Mouse (Mus musculus): ENCODE results near the gene Bbs12.
A peak's percentile ranks its signal among the peaks of the same experiment; 100 is the strongest.

Gene Bbs12

GRCm38 (mm10) chr3:37325317-37326112 is 13.2 kb downstream of the Bbs12 start:
- no peak for DNase-seq (ENCODE audit: low spot score in 2 of 2)

- no peak for DNase-seq (ENCODE audit: low spot score in 2 of 2)
These were observed 14.3 kb downstream of the Bbs12 start for GRCm38 (mm10) chr3:37326627-37327026.

GRCm38 (mm10) chr3:37328489-37328888 is 16.1 kb downstream of the Bbs12 start:
- DNase-seq (ENCODE audit: low spot score in 2 of 2) = no peak

GRCm38 (mm10) chr3:37329963-37330362 is 17.6 kb downstream of the Bbs12 start:
- DNase-seq (ENCODE audit: low spot score in 2 of 2) = no peak

- DNase-seq (ENCODE audit: low spot score in 2 of 2) = no peak
These were observed 19.7 kb downstream of the Bbs12 start for GRCm38 (mm10) chr3:37331999-37332449.

GRCm38 (mm10) chr3:37334053-37334452 is 21.7 kb downstream of the Bbs12 start:
- no peak for DNase-seq (ENCODE audit: low spot score in 2 of 2)

GRCm38 (mm10) chr3:37341110-37341509 is 28.8 kb downstream of the Bbs12 start:
- no peak for DNase-seq (ENCODE audit: low spot score in 2 of 2)

GRCm38 (mm10) chr3:37342811-37343210 is 30.5 kb downstream of the Bbs12 start:
- DNase-seq (ENCODE audit: low spot score in 2 of 2) = no peak

GRCm38 (mm10) chr3:37347671-37348070 is 35.3 kb downstream of the Bbs12 start:
- DNase-seq (ENCODE audit: low spot score in 2 of 2) = no peak

- peak in 1 of 2 experiments; percentile 18 for DNase-seq (ENCODE audit: low spot score in 2 of 2)
These were observed 36.1 kb downstream of the Bbs12 start, which contains the start of gene Fgf2 for GRCm38 (mm10) chr3:37348221-37349165. Gene Fgf2, plus strand, starts transcription at chr3:37348346.

GRCm38 (mm10) chr3:37349166-37349548 is 36.8 kb downstream of the Bbs12 start:
- DNase-seq (ENCODE audit: low spot score in 2 of 2) = no peak

- no peak for DNase-seq (ENCODE audit: low spot score in 2 of 2)
These were observed 38.0 kb downstream of the Bbs12 start for GRCm38 (mm10) chr3:37350386-37350785.

GRCm38 (mm10) chr3:37353951-37354481 is 41.7 kb downstream of the Bbs12 start:
- no peak for DNase-seq (ENCODE audit: low spot score in 2 of 2)

GRCm38 (mm10) chr3:37354737-37355136 is 42.4 kb downstream of the Bbs12 start:
- DNase-seq (ENCODE audit: low spot score in 2 of 2) = no peak

GRCm38 (mm10) chr3:37360729-37361128 is 48.4 kb downstream of the Bbs12 start:
- no peak for DNase-seq (ENCODE audit: low spot score in 2 of 2)

GRCm38 (mm10) chr3:37365144-37365543 is 52.8 kb downstream of the Bbs12 start:
- DNase-seq (ENCODE audit: low spot score in 2 of 2) = no peak

- no peak for DNase-seq (ENCODE audit: low spot score in 2 of 2)
These were observed 53.6 kb downstream of the Bbs12 start for GRCm38 (mm10) chr3:37365976-37366375.

GRCm38 (mm10) chr3:37366381-37367053 is 54.2 kb downstream of the Bbs12 start:
- no peak for DNase-seq (ENCODE audit: low spot score in 2 of 2)

GRCm38 (mm10) chr3:37370407-37370806 is 58.1 kb downstream of the Bbs12 start:
- no peak for DNase-seq (ENCODE audit: low spot score in 2 of 2)
